Mouse (Mus musculus) embryo, embryonic 9.5 days (tissue): Measurements from ENCODE around the gene Drap1.

ENCODE experiments used
- DNase-seq: peaks from one replicate; pipeline ENCODE4 v3.0.0-alpha.2; 2017; ENCODE audit errors: extremely low spot score

The Drap1 gene

GRCm38 (mm10) chr19:5377446-5377845 lies 47.3 kb downstream of the Drap1 start:
- DNase-seq: no peak

GRCm38 (mm10) chr19:5374748-5375147 lies 50.0 kb downstream of the Drap1 start:
- DNase-seq: no peak

DNA sequence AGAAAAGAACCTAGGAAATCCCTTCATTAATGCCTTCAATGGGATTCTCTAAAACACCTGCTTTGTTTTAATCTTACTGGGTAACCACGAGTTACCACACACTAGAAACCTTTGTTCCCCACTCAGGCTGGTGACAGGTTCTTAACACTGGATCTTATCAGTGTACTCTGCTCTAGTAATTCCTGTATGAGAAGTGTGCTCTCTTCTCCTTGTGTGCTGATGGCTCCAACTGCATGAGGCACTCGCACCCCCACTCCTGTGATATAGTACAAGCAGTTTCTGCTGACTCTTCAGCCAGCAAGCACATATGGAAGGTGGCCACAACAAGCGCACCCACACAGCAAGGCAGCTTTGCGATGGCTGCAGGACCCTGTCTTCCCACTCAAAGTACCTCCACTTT lies 50.6 kb downstream of the Drap1 start:
- DNase-seq: no peak
